Mouse (Mus musculus) adrenal gland, postnatal 36 days (tissue): ENCODE data around the gene Fam189a1. TPM values are rescaled to one million over a fixed set of nuclear protein-coding genes. Genes with fewer than 3 reads are reported as not detected.
A peak's percentile ranks its signal among the peaks of the same experiment; 100 is the strongest.

Experiments
- DNase-seq, 2 experiments: peaks; one replicate each; pipeline ENCODE4 v3.0.0; 2021; ENCODE audit warnings: mixed read lengths in 1 of 2
- long read RNA-seq, 2 experiments: library from polyadenylated mRNA; stranded (forward); transcript quantifications; one replicate each; pipeline ENCODE4 v2.0.0; 2021; ENCODE audit warnings: borderline sequencing depth in 2 of 2
- total RNA-seq, 2 experiments: library from RNA; stranded (reverse); gene quantifications; 2 replicates each; pipeline ENCODE4 v1.2.3; 2021

The Fam189a1 gene
- under 1 TPM; 0.23 to 0.30 TPM for total RNA-seq
- long read RNA-seq, experiment 1, partial matches to known transcripts: 0 of 1 reads
- long read RNA-seq, experiment 1, other reads (novel, unspliced or antisense): 1 of 1 reads
- long read RNA-seq, experiment 2: 0 reads

DNA sequence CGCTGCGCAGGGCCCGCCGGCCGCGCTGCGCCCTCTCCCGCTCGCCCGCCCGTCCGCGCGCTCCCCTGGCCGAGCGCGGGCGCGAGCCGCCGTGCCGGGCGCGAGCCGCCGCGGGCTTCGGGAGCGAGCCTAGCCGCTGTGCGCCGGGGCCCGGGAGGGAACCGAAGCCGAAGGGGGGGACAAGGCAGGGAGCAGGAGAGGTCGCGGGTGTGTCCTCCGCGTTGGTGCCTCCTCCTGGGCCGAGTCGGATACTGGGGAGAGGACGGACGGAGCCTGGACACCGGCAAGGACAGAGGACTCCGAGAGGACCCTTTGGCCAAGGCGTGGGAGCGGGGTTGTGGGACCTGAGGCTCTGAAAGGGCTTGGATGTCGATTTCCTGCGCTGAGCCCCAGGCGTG lies at the start of gene Fam189a1:
Fam189a1 (minus strand) TSS at position 57 of the 398 bp plus-strand sequence.
- peak in 1 of 2 experiments; percentile 11 for DNase-seq

DNA sequence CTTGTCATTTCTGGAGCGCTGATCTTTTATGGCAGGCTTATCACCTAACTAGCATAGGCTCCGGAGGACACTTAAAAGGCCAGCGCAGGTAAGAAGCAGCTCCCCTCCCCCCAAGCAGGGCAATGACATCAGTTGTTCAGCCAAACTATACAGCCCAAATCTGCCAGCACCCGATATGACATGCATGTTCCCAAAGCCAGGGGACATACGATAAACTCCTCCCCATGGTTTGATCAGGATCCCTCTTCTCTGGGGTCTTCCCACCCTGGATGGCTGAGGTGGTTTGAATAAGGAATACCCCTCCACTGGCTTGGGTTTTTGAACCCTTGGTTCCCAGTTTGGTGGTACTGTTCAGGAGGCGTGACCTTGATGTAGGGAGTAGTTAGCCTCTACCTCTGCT lies 49.7 kb upstream of the Fam189a1 start:
- DNase-seq: no peak

DNA sequence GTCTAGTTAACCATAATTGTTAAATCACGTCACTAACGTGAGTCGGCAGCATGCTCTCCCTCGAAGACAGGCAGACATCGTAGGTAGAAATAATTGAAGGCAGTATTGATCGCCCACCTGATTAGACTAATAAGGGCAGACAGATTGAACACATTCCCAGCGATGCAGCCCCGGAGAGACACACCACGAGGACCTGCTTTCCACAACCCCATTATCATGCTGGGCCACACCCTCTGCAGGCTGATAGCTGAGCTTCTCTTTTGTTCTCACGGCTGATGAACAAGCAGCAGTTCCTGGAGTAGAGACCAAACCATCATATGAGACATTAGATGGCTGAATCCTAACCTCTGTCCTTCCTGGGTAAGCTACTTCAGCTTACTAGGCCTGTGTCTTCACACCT lies 46.3 kb upstream of the Fam189a1 start:
- no peak for DNase-seq

DNA sequence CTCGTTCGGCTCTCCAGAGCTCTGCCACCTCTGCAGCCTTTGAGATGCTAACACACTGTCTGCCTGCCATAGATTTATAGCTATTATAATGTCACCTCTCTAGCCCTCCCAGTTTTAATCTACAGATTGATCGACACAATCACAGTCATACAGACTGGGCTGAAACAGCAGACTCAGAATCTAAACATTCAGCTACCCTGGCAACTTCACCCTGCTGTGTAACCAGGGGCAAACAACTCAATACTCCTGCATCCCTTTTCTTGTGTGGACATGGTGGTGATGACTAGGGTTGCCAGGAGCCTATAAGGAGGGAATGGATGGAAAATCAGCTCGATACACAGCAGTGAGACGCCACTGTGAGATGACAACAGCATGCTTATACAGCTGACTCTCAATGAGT lies 24.3 kb upstream of the Fam189a1 start:
- DNase-seq: no peak

DNA sequence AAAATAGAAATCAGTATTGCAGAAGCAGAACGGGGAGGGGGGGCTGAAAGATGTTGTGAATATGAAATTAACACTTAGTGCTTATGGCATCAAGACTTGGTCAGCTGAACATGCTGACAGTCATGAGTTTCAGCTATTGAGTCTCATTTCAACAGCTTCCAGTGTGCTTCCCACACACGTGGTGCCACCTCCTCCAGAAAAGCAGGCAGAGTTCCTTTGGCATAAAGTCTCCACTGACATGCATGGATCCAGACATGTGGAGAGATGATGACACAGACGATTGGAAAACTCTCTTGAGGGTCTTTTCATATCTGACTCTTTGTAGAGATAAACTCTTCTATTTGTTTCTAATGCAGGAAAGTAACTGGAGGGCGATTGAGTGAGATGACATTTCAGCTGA lies 14.4 kb upstream of the Fam189a1 start:
- no peak for DNase-seq

DNA sequence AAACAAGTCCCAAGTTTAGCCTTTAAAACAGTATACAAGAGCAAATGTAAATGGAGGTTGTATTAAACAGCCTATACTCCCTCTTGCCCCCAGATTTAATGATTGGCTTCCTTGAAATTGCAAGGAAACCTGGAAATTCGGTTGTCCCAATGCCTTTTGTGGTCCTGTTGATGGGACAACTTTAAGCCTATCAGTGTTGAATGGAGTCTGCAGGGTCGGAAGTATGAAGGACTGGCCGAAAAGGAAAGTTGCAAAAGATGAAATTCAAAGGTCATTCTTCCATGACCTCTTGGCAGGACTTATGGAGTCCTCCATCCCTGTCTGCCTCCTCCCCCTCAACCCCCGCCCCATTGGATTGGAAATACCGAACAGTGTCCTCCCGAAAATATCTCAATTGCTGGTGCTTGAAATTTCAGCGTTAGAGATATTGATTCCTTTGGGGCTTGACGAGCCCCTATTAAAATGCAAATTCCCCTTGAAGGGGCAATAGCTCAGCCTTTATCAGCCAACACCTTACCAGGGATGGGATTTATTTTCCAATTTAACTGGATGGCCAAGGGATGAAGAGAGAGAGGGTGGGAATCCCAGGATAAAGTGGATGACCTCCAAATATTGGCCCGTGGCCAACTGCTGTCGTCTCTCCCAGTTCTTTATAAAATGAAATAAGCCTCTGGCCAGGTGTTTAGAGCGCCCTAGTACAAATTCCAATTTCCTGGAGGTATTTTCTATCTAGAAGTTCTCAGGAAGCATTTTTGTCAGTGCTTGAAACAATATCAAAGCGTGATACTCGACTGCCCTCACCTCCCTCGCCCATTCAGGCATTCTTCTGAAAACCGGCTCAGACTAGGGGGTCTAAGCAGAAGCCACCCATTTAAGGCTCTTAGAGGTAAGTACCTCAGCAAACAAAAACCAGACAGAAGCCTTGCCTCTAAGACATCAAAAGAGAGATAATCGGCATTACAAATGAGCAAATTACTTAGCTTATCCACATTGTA lies 958 bp upstream of the Fam189a1 start:
- DNase-seq: no peak

DNA sequence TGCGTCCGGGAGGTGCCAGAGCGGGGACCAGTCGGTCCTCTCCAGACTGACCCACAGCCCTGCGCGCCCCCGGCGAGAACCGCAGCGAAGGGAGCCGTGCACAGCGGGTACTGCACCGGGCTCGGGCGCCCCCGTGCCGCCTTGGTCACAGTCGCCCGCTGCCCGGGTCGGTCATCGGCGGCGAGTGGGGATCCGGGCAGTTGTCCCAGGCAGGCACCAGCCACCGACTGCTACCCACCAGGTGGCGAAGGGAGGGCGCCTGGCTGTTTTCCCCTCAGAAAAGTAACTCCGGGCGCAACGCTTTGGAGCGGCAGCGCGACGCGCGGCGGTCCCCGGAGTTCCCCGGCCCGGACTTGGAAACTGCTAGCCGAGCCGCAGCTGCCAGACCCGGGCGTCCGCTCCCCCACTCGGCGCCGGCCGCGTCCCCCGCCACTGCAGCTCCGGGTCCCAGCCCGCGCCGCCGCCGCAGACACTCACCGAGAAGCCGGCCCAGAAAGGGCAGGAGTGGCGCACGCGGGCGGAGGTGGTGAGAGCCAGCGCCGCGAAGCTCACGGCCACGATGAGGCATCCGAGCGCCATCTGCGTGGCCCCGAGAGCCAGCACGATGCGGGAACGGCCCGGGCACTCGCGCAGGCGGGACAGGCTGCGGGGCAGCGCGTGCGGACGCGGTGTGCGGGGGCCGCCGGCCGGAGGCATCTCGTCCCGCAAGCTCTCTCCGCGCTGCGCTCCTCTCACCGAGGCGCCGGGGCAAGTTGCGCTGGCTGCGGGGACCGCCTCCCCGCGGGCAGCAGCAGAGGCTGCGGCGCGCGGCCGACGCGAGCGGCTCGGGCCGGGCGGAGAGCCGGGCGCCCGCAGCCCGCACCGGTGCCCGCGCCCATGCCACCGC lies 499 bp downstream of the Fam189a1 start:
- peak; percentile 23 to 24 for DNase-seq

DNA sequence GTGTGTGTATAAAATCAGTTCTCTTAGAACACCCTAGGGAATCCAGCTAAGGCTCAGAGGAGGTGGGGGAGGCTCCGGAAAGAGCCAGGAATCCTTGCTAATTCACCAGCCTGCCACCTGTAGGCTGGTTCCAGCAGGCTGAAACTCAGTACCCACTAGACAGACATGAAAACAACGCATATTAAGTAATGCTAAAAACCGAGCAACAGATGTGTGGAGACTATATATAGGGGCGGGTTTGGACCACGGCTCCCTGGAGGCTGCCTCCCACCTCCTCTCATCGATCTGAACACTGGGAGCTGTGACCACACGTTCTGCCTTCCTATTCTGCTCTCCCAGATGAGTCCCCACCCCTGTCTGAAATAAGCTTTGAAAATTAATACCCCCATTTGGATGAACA lies 1.8 kb downstream of the Fam189a1 start:
- no peak for DNase-seq

DNA sequence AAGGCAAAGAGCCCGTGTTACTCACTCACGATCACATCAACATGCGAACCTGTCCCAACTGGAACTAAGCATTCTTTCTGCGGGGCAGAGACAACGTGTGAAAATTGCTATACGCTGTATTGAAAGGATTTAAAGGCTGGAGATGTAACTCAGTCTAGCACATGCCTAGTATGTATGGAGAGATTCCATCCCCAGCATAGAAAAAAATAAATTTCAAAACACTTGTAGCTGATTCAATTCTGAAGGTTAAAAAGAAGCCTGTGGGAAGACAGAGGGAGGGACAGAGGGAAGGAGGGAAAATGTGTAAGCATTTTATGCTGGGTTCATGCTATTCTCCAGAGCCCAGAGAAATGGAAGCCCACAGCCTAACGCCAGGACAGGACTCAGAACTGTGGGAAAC lies 2.5 kb downstream of the Fam189a1 start:
- no peak for DNase-seq

DNA sequence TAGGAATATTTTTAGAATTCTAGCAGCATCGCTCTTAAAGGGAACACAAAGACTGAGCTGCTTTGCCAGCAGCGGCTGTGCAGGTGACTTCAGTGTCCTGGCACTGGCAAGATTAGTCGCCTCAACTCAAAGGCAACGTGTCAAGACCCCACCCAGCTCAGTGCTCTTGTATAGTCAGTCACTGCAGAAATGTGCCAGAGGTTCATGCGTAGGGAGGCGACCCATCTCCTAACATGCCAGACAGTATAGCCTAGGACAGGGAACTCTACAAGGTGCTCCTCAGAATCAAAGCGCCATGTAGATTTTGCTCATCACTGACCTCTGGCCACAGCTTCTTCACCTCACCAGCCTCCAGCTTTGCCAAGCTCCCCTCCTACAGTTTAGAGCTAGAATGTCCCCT lies 4.8 kb downstream of the Fam189a1 start:
- DNase-seq: no peak

DNA sequence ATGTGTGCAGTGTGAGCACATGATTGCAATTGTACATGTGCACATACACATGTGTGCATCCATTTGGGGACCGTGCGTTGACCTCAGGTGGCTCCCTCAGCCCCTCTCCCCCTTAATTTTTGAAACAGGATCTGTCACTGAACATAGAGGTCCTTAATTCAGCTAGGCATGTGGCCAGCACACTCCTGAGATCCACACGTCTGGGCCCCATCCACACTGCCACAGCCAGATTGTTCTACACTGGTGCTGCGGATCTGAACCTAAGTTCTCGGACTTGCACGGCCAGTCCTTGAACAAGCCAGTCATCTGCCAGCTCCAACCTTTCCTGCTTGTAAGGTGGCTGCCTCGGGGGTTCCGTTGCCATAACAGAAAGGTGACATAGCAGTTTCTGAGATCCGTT lies 7.3 kb downstream of the Fam189a1 start:
- no peak for DNase-seq

DNA sequence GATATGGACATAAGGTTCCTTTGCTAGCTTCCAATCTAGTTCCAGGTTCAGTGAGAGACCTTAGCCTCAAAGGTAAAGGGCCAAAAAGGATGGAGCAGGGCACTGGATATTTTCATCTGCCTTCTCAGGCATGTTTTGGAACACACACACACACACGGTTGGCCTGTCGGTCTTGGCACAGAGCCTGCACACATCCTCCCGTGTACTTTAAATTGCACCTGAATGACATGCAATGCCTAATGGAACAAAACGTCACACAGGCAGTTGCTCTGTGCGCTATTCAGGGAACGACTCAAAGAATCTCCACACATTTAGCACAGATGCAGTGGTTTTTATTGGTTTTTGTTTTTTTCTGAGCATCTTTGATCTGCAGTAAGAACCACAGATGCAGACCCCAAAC lies 11.5 kb downstream of the Fam189a1 start:
- no peak for DNase-seq

DNA sequence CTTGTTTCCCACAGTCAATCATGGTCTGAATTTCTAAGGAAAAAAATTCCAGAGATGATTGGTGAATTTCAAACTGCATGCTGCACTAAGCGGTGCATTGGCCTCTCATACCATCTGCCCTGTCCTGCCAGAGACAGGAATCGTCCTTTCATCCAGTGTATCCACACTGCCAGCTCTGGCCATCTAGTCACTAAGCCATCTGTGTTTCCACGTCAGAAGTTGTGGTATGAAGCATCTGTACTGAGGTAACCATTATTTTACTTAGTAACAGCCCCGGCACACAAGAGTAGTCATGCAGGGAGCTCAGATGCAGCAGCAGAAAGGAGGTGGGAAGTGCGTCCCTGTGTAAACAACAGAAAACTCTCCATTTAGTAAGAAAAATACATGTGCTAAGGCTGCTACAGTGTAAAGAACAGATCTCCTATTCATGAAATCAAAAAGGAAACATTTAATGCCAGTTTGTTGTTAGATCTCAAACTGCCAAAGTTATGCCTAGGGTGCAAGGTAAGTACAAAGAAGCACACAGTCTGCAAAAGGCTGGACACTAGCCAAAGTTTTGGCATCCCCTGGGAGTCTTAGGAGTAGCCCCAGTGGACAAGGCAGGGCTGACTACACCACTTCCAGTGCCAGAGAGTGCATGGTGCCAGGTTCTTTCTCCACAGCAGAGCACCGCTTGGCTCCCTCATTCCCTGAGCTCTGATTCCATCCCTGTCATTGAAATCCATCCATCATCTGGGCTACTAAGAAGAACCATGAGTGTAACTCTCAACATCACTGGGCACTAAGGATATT lies 14.3 kb downstream of the Fam189a1 start:
- peak in 1 of 2 experiments; percentile 22 for DNase-seq

DNA sequence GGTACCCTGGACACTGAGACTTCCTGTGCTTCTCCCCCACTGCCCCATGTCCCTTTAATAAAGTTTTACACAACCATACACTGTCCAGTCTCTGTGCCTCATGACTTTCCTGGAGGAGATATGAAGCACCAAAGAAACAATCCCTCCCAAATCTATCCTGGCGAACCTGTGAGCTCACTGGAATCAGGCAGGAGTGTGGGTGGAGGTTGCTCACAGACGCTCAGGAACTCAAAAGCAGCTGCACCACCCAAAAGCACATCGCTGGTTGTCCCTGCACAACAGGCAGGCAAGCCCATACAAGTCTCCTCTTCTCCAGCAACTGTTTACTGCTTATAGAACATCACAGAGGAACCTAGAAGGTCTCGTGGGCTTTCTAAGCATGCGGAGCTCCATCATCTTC lies 15.5 kb downstream of the Fam189a1 start:
- no peak for DNase-seq

DNA sequence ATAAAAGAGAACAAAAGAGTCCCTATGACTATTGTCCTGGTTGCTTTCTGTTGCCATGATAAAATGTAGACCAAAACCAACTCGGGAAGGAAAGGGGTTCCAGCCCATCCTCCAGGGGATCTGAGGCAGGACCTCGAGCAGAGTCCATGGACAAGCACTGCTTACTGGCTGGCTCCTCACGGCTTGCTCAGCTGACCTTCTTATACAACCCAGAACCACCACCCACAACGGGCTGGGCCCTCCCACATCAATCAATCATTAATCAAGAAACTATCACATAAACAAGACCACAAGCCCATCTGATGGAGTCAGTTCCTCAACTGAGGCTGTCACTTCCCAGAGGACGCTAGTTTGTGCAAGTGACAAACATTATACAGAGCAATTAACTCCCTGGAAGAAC lies 16.3 kb downstream of the Fam189a1 start:
- DNase-seq: no peak

DNA sequence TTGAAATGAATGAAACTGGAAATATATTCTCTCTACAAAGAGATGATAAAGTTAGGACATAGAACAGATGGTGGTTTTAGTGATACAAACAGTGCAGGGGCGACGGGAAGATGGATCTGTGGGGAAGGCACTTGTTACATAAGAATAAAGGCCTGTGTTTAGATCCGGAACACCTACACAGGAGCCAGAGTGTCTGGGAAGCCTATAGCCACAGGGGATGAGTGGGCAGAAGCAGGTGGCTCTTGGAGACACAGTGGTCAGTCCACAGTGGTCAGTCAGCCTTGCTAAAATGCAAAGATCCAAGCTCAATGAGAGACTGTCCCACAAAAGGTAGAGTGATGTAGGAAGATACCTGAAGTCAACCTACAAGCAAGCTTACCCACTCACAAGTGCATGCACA lies 32.6 kb downstream of the Fam189a1 start:
- DNase-seq: no peak

DNA sequence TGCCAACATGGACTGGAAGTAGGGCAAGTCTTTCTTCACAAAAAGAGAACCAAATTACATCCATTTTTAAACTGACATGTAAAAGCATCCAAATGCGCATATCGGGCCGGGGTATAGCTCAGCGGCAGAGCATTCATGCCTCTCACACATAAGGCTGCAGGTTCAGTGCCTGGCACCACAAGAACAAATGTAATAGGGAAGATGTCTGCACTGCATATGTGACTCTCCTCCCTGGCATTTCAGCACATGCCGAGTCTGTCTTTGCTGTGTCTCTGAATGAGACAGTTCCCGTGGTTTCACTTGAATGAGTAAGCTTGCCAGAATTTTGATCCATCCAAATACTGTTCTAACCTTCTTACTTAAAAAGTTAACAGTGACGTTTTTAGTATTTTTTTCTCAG lies 39.5 kb downstream of the Fam189a1 start:
- no peak for DNase-seq

DNA sequence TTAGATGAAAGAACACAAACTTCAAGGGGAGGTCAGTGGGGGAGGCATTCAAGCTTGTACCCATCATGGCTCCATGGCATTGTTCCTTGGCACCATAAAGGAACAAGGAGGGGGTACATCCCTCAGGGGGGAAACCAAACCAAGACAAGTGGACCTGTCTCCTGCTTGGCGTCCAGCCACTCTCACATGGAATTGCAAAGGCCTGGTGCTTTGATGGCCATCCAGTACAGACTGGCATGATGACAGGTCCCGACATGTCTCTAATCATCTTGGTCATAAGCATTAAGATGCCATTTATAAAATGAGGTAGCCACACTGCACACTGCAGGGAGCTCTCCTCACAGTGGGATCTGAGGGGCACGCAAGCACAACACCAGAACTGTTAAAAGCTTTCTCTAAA lies 41.0 kb downstream of the Fam189a1 start:
- DNase-seq: no peak

DNA sequence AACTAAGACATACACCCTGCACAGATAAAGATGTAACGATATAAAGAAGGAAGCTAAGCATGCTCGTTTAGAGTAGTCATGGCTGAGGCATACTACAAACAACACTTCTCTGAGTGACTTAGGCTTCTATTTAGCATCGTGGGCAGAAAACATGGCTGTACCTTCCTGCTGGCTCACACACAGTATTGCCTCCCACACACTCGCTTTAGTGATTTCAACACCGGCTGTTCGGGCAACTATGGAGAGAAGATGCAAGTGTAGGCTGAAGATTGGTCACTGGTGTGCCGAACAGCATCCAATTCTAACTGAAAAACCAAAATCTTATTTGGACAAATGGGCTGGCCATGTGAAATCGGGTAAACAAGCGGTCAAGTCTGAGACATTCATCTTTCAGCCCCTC lies 44.7 kb downstream of the Fam189a1 start:
- no peak for DNase-seq

DNA sequence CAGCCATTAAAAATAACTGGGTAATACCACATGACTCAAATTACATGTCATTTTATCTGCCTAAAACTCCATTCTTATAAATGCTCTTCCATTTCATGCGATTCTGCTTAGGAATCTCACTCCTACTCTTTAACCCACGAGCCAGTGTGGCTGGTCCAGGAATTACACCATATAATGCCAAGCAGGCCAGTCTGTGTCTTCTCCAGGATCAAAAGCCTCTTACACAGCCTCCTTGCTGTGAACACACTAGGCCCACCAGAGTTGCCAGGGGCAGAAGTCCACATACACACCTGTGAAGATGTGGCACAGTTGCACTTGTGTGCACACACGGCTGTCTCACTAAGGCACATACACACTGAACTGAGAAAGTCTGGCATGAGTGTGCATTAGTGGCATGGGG lies 50.8 kb downstream of the Fam189a1 start:
- DNase-seq: no peak

DNA sequence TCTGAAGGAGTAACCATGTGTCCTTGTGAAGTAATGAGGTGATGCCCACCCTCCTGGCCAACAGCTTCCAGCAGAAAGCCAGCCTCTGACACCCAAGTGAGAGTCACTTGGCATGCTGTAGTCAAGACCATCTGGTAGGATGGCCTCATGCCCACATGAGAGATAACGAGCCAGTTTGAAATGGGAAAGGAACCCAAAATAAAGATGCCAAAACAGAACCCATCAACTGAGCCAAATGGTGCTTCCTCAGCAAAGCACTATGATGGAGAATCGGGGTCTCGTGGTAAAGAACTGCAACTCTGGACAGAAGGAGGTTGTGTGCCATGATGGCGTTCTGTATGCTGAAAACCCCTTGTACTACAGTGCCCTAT lies 51.3 kb downstream of the Fam189a1 start:
- DNase-seq: no peak
